Mouse (Mus musculus) right cerebral cortex, postnatal 4 days (tissue): Measurements from ENCODE around the gene Setd3.

Source experiments
- DNase-seq: peaks from one replicate; pipeline ENCODE4 v3.0.0-alpha.2; 2022

The Setd3 gene

DNA sequence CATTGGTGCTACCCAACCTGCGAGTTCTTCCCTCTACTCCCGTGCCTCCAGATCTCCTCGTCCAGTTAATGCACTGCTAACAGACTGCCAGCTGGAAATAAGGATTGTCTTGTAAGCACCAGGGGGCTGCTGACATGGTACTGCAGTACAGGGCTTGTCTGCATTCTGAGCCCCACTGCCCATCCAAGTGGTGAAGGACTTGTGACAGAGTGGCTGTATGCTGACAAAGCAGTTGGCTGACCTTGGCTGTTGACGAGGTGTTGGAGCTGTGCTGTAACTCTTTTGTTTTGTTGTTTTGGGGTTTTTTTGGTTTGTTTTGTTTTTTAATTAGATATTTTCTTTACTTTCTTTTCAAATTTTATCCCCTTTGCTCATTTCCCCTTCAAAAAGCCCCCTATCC, 19.3 kb upstream of the Setd3 start:
- no peak for DNase-seq

DNA sequence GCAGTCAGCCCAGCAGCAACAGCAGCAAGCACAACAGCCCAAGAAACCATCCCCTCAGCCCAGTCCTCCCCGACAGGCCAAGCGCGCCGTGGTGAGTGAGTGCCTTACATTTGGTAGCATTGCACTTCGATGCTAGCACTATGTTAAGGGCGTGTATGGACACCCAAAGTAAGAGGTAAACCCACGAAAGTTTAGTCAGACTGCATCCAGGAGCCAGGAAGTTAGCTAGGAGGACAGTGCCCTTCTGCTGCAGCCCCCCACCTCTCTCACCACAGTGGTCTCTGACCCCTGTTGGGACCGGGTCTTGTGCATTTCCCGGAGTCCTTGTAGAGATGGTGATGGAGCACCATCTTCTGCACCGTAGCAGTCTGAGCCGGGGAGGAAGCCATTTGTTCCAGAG, 16.6 kb upstream of the Setd3 start:
- DNase-seq, result no peak

DNA sequence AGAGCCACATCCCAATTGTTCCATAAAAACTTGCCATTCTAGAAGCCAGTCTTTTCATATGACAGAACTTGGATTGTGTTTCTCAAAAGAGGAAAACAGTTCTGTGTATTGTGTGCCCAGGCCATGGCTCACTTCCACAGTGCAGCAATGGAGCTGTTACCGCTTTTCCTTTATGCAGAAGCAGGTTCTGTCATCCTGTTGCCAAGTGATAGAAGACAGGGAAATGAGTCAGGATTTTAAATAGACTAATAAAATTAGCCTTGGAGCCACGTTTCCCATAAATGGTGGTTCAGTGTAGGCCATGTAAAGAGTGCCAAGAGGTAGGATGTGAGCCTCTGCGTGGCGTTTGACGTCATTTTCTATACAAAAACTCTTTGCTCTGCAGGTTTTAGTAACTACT, 14.8 kb upstream of the Setd3 start:
- no peak for DNase-seq

DNA sequence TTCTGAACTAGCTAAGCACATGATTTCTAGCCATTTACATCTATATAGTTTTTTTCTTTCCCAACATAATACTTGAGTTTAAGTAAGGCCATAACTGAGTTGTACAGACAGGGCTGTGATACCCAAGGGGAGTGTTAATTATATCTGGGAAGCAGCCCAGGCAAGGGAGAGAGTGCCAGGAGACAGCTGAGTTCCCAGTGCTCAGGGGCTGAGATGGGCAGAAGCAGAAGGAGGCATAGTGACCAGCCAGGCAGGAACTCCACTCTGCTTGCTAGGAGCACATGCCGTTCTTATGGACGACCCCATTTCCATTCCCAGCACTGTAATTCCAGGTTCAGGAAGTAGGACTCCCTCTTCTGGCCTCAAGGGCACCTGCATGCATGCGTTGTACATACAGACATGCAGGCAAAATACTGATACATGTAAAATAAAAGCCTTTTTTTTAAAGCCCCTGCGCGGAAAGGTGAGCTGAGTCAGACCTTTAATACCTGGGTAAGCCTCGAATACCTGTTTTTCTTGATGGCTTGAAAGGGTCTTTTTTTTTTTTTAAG, 8.5 kb upstream of the Setd3 start:
- peak; percentile 30 for DNase-seq

DNA sequence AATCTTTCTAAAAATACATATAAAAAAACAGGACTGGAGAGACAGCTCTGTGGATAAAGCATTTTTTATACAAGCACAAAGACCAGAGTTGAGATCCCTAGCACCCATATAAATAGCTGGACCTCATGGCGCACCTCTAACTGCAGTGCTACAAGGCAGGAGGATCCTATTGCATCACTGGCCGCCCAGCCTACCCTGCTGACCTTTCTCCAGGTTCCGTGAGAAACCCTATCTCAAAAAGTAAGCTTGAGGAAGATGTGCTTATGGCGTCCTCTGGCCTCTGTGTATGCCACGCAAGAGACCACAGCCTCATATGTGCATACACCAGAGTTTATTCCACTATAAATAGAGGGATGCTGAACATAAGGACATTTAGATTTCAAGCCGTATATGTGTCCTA, 2.6 kb upstream of the Setd3 start:
- no peak for DNase-seq

DNA sequence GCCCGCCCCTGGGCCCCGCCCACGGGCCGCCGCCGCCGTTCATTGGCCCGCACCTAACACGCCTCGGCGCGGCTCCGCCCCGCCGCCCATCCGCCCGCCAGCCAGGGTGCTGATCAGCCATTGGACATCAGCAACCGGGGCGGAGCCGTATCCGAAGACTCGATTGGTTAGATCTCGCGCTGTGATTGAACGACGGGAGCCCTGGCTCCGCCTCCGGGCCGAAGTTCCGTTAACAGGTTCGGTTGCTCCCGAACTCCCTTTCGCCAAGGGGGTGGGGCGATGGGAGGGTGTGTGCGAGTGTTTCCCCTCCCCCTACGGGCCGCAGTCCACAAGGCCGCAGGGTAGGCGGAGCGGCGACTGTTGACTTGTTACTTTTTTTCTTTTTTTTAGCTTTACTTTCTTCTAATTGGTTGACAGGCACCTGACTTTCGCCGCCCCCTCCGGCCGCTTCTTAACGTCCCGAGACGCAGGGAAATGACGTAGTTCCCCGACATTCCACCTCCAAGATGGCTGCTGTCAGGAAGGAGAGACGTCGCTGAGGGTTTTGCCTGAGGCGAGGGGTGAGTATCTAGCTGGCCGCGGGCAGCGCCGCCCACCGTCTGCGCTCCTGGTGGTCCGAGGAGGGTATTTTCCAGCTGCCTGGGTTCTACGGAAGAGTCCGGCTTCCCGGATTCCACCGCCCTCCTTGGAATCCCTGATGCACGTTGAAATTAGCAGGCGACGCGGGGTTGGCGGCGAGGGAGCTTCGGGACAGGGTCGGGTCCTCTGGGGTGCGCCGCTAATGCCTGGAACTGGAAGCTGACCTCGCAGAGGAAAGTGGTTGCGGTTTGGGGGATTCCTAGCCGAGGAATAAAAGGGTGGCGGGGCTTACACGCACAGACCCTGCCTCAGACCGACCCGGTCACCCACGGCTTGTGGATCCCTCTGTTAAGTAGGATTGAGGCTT, 480 bp upstream of the Setd3 start, which contains the start of gene Ccnk:
TSS of gene Ccnk (plus strand) at position 259 of the 946 bp plus-strand sequence.
- DNase-seq, result peak; percentile 95

DNA sequence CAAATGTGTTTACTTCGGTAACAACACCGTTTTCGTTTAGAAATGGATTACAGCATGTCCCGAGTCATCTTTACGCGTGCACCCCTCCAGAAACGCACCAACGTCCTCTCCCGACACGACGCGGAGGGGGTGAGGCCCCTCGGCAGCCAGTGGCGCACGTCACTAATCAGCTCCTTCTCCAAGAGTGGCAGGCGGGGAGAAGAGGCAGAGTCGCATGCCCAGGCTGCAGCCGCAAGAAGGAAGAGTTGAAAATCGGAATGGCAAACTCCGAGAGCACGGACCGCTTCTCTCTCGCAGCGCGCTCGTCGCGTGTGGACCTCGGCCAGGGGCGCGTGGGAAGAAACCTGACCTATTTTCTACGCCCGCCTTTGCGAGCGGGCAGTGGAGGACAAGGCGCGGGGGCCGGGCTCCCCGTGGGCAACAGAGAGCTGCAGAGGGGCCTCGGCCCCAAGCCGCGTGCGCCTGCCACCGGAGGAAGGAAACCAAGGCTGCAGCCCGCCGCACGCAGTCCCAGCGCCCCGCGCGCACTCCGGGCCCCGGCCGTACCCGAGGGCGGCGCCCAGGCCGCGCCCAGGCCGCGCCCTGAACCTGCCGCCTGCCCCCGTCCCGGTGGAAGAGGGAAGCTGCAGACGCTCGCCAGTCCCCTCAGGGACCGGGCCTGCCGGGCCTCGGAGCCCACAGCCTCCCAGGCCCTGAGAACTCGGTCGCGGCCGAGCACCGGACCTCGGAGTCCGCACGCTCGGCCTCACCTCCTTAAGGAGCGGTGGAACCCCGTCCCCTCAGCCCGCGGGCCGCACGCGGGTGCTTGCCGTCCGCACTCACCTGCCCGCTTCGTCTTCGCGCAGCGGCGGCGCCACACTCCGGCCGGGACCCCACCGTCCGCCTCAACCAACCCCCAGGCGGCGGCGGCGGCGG, 526 bp downstream of the Setd3 start:
- peak; percentile 52 for DNase-seq

DNA sequence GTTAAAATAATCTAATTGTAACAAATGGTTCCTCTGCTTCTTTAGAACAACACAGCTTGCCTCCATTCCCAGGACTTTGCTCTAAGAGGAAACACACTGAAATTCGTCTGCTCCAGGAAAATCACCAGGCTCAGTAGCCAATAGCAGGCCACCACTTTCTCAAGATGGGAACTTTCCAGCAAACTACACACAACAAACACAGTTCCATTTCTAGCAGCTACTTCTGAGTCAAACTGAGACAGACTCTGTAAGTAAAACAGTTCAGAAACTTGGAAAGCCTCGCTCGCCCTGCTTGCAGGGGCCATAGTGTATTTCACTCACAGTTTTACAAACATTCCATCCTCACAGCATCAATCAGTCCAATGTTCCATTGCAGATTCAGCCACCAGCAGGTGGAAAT, 2.7 kb downstream of the Setd3 start:
- DNase-seq, result no peak

DNA sequence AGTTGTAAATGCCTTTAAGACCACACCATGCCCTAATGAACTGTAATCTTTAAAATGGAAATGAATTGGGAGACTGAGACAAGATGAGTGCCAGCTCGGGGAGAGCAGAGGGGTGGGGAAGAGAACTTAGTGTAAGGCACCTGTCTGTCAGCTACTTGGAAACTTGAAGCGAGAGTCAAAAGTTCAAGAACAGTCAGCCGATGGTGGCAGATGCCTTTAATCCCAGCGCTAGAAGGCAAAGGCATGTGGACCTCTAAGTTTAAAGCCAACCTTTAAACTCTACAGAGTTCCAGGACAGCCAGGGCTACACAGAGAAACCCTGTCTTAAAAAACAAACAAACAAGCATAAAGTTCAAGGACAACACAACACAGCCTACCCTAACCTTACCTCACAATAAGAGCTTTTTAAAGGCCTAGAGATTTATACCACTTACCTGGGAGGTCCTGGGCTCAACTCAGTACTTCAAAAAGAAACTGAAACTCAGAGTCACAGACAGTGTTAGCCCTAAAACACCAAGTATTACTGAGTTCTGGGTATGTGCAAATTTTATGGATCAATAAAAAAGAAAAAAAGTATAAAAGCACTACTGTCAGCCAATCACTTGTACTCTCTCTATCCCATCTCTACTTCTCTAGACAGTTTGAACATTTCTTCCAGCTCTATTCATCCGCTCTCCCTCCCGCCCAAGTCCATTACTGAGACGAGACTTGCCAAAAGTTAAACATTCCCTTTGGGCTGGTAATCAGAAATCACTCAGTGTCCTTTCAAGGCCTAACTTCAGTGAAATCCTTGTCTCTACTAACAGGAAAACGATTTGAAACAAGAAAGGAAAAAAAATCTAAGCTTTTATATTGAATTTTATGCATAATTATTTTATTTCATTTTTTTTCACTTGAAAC, 4.3 kb downstream of the Setd3 start:
- no peak for DNase-seq

DNA sequence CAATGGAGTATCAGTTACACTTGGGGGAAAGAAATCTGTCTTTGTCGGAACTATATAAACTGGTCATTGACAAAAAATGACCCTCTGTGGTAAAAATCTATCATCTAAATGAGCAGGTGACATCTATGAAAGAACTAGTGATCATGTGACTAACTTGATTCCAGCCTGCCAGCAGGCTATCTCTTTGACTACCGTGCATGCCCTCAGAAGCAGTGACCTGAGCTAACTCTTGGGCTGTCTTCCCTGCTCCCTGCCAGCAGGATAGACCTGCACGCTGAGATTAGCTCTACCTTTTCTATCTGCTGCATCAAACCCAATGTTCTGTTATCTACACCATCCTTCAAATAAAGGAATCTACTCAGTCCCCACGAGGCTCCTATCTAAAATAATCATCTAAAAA, 6.5 kb downstream of the Setd3 start:
- DNase-seq, result no peak

DNA sequence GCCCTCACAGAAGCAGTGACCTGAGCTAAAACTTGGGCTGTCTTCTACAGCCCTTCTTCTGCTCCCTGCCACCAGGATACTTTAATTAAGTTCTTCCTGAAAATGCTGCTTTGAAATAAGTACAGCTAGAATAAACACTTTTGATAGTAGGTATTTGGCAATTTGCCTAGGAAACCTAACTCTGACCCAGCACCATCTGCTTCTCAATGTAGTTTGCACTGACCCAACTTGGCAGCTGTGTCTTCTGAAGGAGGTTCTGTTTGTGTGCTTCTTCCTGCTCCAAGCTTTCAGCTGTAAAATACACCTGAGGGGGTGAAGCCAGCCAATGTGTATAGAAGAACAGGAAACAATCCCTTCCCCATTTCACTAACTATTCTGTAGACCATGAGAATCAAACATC, 7.8 kb downstream of the Setd3 start:
- no peak for DNase-seq

DNA sequence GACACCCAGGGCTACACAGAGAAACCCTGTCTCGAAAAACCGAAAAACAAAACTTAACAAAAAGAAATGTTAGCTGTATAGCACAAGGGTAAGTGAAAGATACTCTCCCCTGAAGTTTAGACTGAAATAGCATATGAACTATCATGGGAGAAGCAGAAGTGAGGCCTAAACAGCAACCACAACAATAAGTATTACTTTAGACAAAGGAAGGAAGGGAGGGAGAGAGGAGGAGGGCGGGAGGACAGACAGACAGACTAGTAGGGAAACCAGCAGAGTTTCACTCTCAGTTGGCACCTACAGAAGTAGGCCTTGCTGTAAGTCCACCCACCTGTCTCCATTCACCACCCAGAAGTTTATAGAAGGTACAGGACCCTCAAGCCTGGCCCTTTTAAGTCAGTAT, 8.6 kb downstream of the Setd3 start:
- no peak for DNase-seq

DNA sequence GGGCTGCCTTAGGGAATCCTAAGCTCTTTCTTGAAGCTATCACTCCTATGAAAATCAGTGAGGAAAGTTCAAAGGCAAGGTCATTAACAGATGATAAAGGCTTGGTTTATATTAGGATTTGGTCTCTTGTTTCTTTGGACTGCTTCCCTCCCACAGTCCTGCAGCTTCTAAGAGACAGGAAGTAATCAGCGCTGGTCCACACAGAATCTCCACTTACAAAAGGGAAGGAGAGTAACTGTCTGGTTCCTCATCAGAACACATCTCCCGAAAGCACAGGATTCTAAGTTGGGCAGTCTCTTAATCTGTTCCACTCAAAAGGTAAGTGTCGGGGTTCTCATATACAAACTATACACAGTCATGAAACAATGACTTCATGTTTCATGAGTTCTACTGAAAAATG, 10.2 kb downstream of the Setd3 start:
- DNase-seq, result no peak

DNA sequence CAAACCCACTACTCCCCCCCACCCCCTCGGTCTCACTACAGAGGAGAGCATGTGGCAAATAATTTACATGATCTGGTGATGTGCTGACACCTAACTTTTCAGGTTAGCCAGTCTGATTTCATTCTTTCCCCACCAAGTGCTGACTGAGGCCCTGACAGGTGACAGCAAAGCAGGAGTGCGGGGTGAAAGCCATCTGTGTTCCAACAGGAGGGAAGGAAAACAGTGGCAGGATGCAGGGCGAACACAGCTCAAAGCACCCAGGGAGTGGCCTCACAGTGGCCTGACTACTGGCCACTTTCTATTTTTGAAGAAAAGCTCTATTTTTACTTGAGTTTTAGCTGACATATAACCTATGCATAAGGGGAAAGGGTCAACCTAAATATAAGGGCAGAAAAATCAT, 15.4 kb downstream of the Setd3 start:
- no peak for DNase-seq

DNA sequence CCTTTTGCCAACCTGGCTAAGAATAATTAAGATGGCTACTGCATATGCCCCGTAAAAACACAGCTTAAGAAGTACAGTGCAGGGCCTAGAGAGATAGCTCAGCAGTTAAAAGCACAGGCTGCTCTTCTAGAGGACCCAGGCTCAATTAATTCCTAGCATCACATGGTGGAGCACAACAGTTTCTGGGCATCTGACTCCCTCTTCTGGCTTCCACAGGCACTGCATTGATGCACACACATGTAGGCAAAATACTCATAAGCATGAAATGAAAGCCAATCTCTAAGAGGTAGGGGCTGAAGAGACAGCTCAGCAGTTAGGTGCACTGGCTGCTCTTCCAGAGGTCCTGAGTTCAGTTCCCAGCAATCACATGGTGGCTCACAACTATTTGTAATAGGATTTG, 17.1 kb downstream of the Setd3 start:
- DNase-seq, result peak; percentile 25

DNA sequence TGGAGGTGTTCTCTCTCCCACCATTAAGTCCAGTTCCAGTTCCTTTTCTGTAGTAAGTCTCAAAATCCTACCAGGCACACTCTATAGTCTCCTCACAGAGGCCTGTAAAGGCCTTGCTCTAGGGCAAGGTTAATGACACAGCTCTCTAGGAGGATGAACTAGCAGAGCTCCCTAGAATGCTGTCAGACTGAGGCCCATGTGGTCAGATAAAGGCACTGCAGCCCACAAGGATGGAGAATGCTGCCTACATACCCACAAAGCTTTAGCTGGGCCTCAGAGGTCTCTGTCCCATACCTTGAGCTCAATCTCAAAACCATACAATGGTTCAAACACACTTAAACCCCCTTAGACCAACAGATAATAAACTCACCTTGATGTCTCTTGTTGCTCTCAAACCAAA, 19.3 kb downstream of the Setd3 start:
- no peak for DNase-seq

DNA sequence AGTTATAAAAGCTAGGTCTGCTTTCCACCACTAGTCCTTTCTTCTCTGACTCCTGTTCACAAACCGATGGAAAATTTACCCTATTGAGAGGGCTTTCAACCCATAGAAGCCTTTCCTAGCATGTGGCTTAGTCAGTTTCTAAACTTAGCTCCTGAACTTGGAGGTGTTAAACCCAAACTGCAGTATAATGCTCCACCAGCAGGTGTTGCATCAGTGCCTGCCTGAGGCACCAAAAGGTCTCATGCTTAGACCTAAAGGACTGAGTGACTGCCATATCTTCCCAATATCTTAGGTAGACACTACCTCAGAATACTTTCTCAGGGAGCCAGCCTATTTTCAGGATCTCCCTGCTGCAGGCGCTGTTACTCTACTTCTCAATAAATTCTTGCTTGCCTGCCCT, 26.4 kb downstream of the Setd3 start:
- DNase-seq, result no peak

DNA sequence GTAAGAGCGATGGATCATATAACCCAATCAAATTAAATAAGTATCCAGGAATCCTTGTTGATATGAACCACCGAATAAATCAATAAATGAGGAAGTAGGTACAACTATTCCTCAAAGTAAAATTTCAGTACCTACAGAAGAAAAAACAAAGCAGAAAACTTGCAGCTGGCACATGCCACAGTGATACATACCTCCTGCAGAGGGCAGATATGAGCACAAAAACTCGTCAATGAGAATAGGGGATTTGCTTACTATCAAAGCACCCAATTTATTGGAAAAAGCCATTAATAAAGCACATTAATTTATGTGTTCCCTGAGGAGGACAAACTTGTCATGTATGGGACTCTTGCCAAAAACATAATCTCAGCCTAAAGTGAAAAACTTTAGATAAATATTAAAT, 29.4 kb downstream of the Setd3 start:
- no peak for DNase-seq

DNA sequence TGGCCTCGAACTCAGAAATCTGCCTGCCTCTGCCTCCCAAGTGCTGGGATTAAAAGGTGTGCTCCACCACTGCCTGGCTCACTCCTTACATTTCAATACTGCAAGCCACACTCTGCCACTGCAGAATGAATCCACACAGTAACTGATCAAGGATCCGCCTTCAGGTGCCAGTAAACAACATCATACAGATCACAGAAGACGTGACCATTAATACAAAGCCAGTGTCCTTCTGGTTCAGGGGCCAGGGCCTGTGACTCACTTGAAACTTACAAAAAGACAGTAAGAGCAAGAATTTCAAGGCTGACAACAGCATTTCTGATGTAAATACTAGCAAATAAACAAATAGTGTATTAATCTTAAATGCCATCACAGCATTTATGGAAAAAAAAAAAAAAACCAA, 33.9 kb downstream of the Setd3 start:
- no peak for DNase-seq

DNA sequence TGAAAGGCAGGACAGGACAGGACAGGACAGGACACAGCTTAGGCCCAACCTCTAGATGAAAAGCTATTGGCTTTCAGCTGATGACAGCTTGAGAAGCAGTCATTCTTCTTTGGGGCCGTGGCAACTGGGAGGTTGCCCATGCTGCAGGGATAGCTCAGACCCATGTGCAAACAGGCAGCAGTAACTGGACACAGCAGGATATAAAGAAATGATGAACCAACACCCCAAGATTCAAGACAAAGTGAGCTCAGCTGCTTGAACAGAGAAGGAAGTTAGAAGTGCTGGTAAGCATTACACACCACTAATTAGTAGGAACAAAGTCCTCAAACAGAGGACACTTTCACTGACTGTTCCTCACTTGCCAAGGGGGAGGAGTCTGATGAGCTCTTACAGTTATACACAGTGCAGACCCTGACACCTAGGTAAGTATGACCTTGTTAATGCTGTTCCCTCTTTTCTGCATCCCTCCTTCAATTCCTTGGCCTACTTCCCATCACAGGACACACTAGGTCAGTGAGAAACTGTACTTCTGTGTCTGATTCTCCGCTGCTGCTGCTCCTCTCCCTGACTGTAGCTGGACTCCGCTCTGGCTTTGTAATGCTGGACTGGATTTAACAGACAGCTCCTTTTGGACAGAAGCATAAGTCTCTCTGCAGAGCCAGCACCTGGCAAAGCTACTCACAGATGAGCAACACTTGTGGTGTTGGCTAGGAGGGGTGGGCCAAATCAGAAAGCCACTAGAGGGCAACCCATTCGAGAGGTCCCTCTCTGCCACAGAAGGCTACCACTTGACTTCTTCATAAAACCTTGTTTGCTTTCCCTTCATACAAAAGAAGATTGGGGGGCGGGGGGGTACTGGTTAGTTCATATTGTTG, 35.3 kb downstream of the Setd3 start:
- no peak for DNase-seq

DNA sequence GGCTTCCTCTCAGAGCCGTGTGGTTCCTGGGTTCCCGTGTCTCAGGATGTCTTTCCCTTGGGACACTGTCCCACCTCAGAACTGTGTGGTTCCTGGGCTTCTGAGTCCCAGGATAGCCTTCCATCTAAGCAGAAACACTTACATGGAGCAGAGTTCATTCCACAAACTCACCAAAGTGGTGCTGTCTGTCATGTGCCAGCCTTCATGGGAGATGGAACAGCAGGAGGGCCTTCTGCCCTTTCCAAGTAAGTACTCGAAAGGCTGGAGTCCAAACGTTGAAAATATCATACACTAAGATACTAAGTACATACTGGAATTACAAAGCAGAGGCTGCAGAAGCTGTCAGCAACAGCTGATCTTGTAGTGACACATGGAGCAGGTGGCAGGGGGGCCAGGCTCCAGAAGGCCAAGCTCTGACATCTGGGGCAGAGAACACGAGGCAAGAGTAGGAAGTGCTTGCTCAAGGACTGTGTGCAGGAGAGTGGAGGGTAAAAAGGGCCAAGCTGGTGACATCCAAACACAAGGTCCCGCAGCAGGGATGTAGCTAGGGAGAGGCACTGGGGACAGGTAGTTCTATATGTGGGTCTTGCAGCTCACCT, 43.4 kb downstream of the Setd3 start:
- no peak for DNase-seq
